Mouse (Mus musculus) ES-CJ7 (cell line): ENCODE measurements at regions not wholly inside any gene's neighbourhood (a gene's known extent, or its start where the extent isn't known, plus 50 kb on each side); places are given as distances from the start of the nearest gene placed in this dataset.

Source experiments
- DNase-seq: peaks from one replicate; pipeline ENCODE4 v3.0.0; 2011; ENCODE audit warnings: low read depth, low spot score

GRCm38 (mm10) chr10:99902280-99903231 is 112.9 kb upstream of the Kitl start:
- DNase-seq, result no peak

GRCm38 (mm10) chr10:99900955-99901835 is 114.2 kb upstream of the Kitl start:
- DNase-seq, result no peak

- DNase-seq, result no peak
Observed at GRCm38 (mm10) chr10:99893999-99894398, 121.4 kb upstream of the Kitl start.

- no peak for DNase-seq
Observed at GRCm38 (mm10) chr10:99891899-99892298, 123.5 kb upstream of the Kitl start.

- no peak for DNase-seq
Observed at GRCm38 (mm10) chr10:99881901-99882300, 122.4 kb upstream of the Csl start.

- DNase-seq, result no peak
Observed at GRCm38 (mm10) chr10:99879362-99879761, 119.9 kb upstream of the Csl start.

- no peak for DNase-seq
Observed at GRCm38 (mm10) chr10:99864711-99865110, 105.3 kb upstream of the Csl start.

- DNase-seq, result no peak
Observed at GRCm38 (mm10) chr10:99860322-99861089, 101.0 kb upstream of the Csl start.

- DNase-seq, result no peak
Observed at GRCm38 (mm10) chr10:99844110-99844509, 84.7 kb upstream of the Csl start.

GRCm38 (mm10) chr10:99841167-99841843 is 81.8 kb upstream of the Csl start:
- peak; percentile 41 for DNase-seq

- DNase-seq, result no peak
Observed at GRCm38 (mm10) chr10:99840179-99840876, 80.9 kb upstream of the Csl start.

- no peak for DNase-seq
Observed at GRCm38 (mm10) chr10:99836835-99837412, 77.5 kb upstream of the Csl start.

GRCm38 (mm10) chr10:99834905-99835633 is 75.6 kb upstream of the Csl start:
- no peak for DNase-seq

GRCm38 (mm10) chr10:99829974-99830373 is 70.5 kb upstream of the Csl start:
- DNase-seq, result no peak

- DNase-seq, result no peak
Observed at GRCm38 (mm10) chr10:99827476-99827875, 68.0 kb upstream of the Csl start.

- DNase-seq, result no peak
Observed at GRCm38 (mm10) chr10:99825881-99826280, 66.4 kb upstream of the Csl start.

- DNase-seq, result no peak
Observed at GRCm38 (mm10) chr10:99812069-99812650, 52.7 kb upstream of the Csl start.

- no peak for DNase-seq
Observed at GRCm38 (mm10) chr10:99811430-99811829, 52.0 kb upstream of the Csl start.
